Mouse (Mus musculus) frontal cortex, postnatal 36 days (tissue): ENCODE measurements around the gene Cyp46a1.

Experiments
- DNase-seq, 2 experiments: peaks; one replicate each; pipeline ENCODE4 v3.0.0; 2022; ENCODE audit warnings: low spot score in 2 of 2

Gene Cyp46a1

GRCm38 (mm10) chr12:108399191-108399590 lies 65.0 kb downstream of the Cyp46a1 start:
- no peak for DNase-seq

DNA sequence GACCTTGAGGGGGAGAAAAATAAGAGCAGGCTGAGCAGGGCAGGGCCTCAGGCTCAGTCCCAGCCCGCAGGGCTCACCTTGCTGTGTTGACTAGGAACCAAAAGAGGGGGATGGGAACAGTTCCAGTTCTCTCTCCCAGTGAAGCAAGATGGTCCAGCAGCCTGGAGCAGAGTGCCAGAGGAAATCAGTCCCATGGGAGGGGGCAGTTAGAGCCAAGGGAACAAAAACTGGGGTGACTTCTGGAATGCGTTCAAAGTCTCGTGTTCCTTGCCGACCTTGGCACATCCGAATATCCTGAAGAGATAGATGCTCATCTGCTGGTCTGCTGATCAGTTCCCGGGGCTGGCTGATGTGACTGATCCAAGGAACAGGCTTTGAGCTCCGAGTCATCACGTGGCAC lies 66.8 kb downstream of the Cyp46a1 start:
- no peak for DNase-seq

- peak in 1 of 2 experiments; percentile 46 for DNase-seq
Observed at GRCm38 (mm10) chr12:108403957-108404356, 69.8 kb downstream of the Cyp46a1 start.

- no peak for DNase-seq
Observed at GRCm38 (mm10) chr12:108409100-108409499, 74.9 kb downstream of the Cyp46a1 start.

GRCm38 (mm10) chr12:108410416-108411208 lies 76.4 kb downstream of the Cyp46a1 start:
- DNase-seq: no peak
